Mouse (Mus musculus): ENCODE results near the gene Hpgds.

DNA sequence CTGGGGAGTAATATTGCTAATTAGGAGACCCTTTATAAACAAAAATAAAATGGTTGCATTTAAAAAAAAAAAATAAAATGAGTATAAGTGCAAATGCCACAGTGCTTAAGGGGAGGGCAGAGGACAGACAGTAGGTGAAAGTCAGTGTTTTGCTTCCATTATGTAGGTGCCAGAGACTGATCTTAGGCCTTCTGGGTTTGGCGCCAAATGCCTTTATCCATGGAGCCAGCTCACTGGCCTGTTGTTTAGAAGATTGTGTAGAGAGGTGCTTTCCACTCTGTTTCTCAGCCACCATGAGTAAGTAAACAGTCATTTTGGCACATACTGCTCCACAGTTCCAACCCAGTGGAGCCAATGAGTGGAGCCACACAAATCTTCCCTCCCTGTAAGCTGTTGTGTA, 27.2 kb downstream of the Hpgds start:
- no peak for TF ChIP-seq POLR2A (IDR thresholded peaks at IDR 0.05; ENCODE audit: low read depth, low read length)
- no peak for TF ChIP-seq CTCF (IDR thresholded peaks at IDR 0.05; ENCODE audit: extremely low read depth, insufficient read length, insufficient replicate concordance, low read depth, low read length)

Measured in small intestine, adult 2 months (tissue).